Mouse (Mus musculus) heart, embryonic 13.5 days (tissue): Measurements from ENCODE around the gene Capn10. TPM values are rescaled to one million over a fixed set of nuclear protein-coding genes. Genes with fewer than 3 reads are reported as not detected.

Experiments
- ATAC-seq: fragments of 200-750 bp; cut with Nextera tagmentation; 2 replicates; pipeline ENCODE4 v1.8.0; 2017; ENCODE audit warnings: moderate TSS enrichment; ENCODE audit not compliant: insufficient number of reproducible peaks, low FRiP score, low TSS enrichment; ENCODE audit errors: extremely low read depth
- H3K27ac ChIP-seq: fragments of 300-500 bp; sonication (generic); replicated peaks from 2 replicates; pipeline ENCODE4 v1.5.1; 2015; ENCODE audit warnings: moderate library complexity, mild to moderate bottlenecking, inconsistent platforms
- H3K27me3 ChIP-seq: fragments of 300-500 bp; sonication (generic); replicated peaks from 2 replicates; pipeline ENCODE4 v1.6.1; 2015; ENCODE audit warnings: mild to moderate bottlenecking, inconsistent platforms
- H3K36me3 ChIP-seq: fragments of 300-500 bp; sonication (generic); 2 replicates; pipeline ENCODE4 v1.6.1; 2015; ENCODE audit warnings: mild to moderate bottlenecking, inconsistent platforms
- H3K4me1 ChIP-seq: fragments of 300-500 bp; sonication (generic); 2 replicates; pipeline ENCODE4 v1.6.1; 2015; ENCODE audit warnings: inconsistent platforms
- H3K4me2 ChIP-seq: fragments of 300-500 bp; sonication (generic); 2 replicates; pipeline ENCODE4 v1.6.1; 2015; ENCODE audit warnings: inconsistent platforms, mild to moderate bottlenecking, moderate library complexity
- H3K4me3 ChIP-seq: fragments of 300-500 bp; sonication (generic); 2 replicates; pipeline ENCODE4 v1.5.1; 2015; ENCODE audit warnings: moderate library complexity, mild to moderate bottlenecking, inconsistent platforms
- H3K9ac ChIP-seq: fragments of 300-500 bp; sonication (generic); 2 replicates; pipeline ENCODE4 v1.6.1; 2015; ENCODE audit warnings: inconsistent platforms, mild to moderate bottlenecking, moderate library complexity
- H3K9me3 ChIP-seq: fragments of 300-500 bp; sonication (generic); 2 replicates; pipeline ENCODE4 v1.6.1; 2016; ENCODE audit warnings: inconsistent platforms
- WGBS: fragments of 180-500 bp; shearing (Covaris S2); methylation state at CpG from one replicate; pipeline ENCODE4 v1.1.7; 2015; ENCODE audit warnings: mixed read lengths; 5-methylcytosine and 5-hydroxymethylcytosine counted together
- polyA plus RNA-seq: library from polyadenylated mRNA; unstranded; fragments of >200 nt; fragmentation: Nextera tagmentation; extraction: Ambion mirVana; gene quantifications from 2 replicates; pipeline ENCODE4 v1.2.1, GENCODE M21; 2015

The Capn10 gene
- polyA plus RNA-seq = 14.9 and 15.8 TPM in 2 replicates

- peaks cover 29% of the 10 kb centered on the region for H3K4me1 ChIP-seq
- peak; percentile 96 for ATAC-seq
- peaks cover 6% of the 10 kb centered on the region for H3K9me3 ChIP-seq
- peak within 1 kb of the TSS; percentile 92 for H3K27ac ChIP-seq
- H3K4me3 ChIP-seq = peak within 1 kb of the TSS; percentile 76
- H3K27me3 ChIP-seq = no peaks in the 10 kb centered on the region; the same call in 1 of the 2 replicates
- H3K36me3 ChIP-seq = peaks cover 16% of the 10 kb centered on the region
- under 1% methylated on average over 45 of the region's 45 CpGs for WGBS
- peak within 1 kb of the TSS; percentile 85 for H3K4me2 ChIP-seq
- peak within 1 kb of the TSS; percentile 85 for H3K9ac ChIP-seq
Observed at GRCm38 (mm10) chr1:92934182-92934827, at the start of gene Capn10. Capn10 (plus strand) TSS chr1:92934376.

GRCm38 (mm10) chr1:92888901-92889655 lies 45.1 kb upstream of the Capn10 start:
- H3K27me3 ChIP-seq = peaks cover 28% of the 10 kb centered on the region
- H3K9me3 ChIP-seq = no peaks in the 10 kb centered on the region
- no peak for ATAC-seq
- no peak overlapping the region for H3K9ac ChIP-seq
- H3K4me3 ChIP-seq = no peak overlapping the region
- 57% methylated on average over 7 of the region's 7 CpGs for WGBS
- no peak overlapping the region for H3K27ac ChIP-seq
- no peak overlapping the region for H3K4me2 ChIP-seq
- no peaks in the 10 kb centered on the region for H3K36me3 ChIP-seq
- no peaks in the 10 kb centered on the region for H3K4me1 ChIP-seq

DNA sequence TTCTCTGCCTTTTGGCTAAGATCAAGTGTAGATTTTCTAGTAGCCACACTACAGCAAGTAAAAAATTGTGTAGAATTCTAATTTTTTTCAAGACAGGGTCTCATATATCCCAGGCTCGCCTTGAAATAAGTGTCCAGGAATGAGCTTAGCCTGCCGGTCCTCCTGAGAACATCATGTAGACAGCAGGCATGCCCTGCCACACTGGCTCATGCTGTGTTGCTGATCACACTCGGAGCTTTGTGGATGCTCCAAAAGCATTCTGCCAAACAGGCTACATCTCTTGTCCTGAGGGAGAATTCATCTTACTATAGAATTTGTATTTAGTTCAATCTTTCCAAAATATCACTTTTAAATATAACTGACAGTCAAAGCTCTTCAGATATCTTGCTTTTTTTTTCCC lies 41.4 kb upstream of the Capn10 start:
- Histone ChIP-seq H3K4me3 (no peak overlapping the region), H3K36me3 (no peaks in the 10 kb centered on the region), H3K4me2 (no peak overlapping the region), H3K27ac (no peak overlapping the region), H3K9ac (no peak overlapping the region), H3K9me3 (no peaks in the 10 kb centered on the region), H3K4me1 (no peaks in the 10 kb centered on the region), H3K27me3 (peaks cover 30% of the 10 kb centered on the region; the same call in 1 of the 2 replicates)
- no peak for ATAC-seq
- WGBS = 65% methylated on average over 3 of the region's 3 CpGs

DNA sequence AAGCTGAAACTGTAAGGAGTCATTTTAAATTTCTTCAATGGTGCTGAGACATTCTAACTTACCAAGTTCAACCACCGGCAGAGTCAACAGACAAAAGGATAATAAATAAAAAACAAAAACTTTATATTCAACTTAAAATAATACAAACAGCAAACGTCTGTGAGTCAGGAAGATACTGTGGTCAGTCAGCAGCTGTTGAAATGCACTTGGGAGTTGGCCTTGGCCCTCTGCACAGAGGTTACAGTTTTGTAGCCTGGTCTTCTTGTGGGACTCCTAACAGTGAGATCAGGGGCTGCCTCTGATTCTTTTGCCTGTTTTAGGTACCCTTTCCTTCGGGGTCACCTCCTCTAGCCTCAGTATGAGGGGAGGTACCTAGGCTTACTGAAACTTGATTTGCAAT lies 40.3 kb upstream of the Capn10 start:
- Histone ChIP-seq H3K4me1 (no peaks in the 10 kb centered on the region), H3K4me2 (no peak overlapping the region), H3K9ac (no peak overlapping the region), H3K9me3 (no peaks in the 10 kb centered on the region), H3K27ac (no peak overlapping the region), H3K36me3 (no peaks in the 10 kb centered on the region), H3K4me3 (no peak overlapping the region), H3K27me3 (peaks cover 34% of the 10 kb centered on the region)
- ATAC-seq = no peak
- WGBS = 54% methylated on average over 3 of the region's 3 CpGs

GRCm38 (mm10) chr1:92895089-92895488 lies 39.1 kb upstream of the Capn10 start:
- H3K27me3 ChIP-seq = peaks cover 41% of the 10 kb centered on the region
- H3K4me2 ChIP-seq = no peak overlapping the region
- no peak overlapping the region for H3K9ac ChIP-seq
- H3K27ac ChIP-seq = no peak overlapping the region
- H3K36me3 ChIP-seq = no peaks in the 10 kb centered on the region
- H3K9me3 ChIP-seq = no peaks in the 10 kb centered on the region
- H3K4me3 ChIP-seq = no peak overlapping the region
- no peaks in the 10 kb centered on the region for H3K4me1 ChIP-seq
- 11% methylated on average over 3 of the region's 3 CpGs for WGBS
- no peak for ATAC-seq

GRCm38 (mm10) chr1:92902786-92903185 lies 31.4 kb upstream of the Capn10 start, which contains the start of gene Ankmy1:
Ankmy1 (minus strand) TSS chr1:92902906.
- H3K4me3 ChIP-seq = peak within 1 kb of the TSS; percentile 24
- peaks cover 19% of the 10 kb centered on the region for H3K4me1 ChIP-seq
- WGBS = 2% methylated on average over 15 of the region's 15 CpGs
- peaks cover 45% of the 10 kb centered on the region for H3K27me3 ChIP-seq
- H3K27ac ChIP-seq = no peak within 1 kb of the TSS
- no peaks in the 10 kb centered on the region for H3K9me3 ChIP-seq
- peak within 1 kb of the TSS; percentile 62 for H3K4me2 ChIP-seq
- no peaks in the 10 kb centered on the region for H3K36me3 ChIP-seq
- ATAC-seq = 0 out of 2 replicates have a peak, but pooled peaks have one; percentile 8
- H3K9ac ChIP-seq = peak within 1 kb of the TSS; percentile 24

GRCm38 (mm10) chr1:92903627-92904026 lies 30.5 kb upstream of the Capn10 start:
- Histone ChIP-seq H3K9me3 (no peaks in the 10 kb centered on the region), H3K27ac (no peak overlapping the region), H3K4me2 (no peak overlapping the region), H3K9ac (no peak overlapping the region), H3K4me3 (no peak overlapping the region), H3K4me1 (peaks cover 23% of the 10 kb centered on the region), H3K27me3 (peaks cover 41% of the 10 kb centered on the region), H3K36me3 (no peaks in the 10 kb centered on the region)
- WGBS = 68% methylated on average over 4 of the region's 4 CpGs
- no peak for ATAC-seq

DNA sequence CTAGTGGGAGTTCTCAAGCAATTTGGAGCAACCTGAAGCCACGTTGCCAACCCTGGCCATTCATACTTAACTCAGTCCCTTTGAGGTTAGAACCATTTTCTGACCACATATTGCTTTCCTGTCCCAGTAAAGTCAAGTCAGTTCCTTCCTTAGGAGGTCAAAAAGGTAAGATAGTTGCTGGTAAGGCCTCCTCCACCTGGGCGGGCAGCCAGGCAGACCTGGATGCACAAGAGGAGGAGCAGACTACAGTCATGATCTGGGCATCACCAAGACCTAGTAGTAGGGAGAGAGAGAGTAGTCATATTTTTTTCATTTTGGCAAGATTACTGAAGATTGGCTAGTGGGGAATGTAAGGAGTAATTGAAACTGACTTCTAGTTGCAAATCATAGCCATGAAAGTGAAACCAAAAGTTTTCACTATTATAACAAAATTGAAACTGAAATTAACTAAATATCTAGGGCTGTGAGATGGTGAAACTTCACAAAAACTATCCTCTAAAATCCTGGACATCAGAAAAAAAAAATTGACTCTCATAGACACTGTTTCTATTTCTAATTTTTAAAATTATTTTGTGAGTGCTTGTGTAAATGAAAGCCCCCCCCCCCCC lies 28.4 kb upstream of the Capn10 start:
- H3K27me3 ChIP-seq = peaks cover 24% of the 10 kb centered on the region
- no peak overlapping the region for H3K9ac ChIP-seq
- no peak for ATAC-seq
- no peak overlapping the region for H3K4me3 ChIP-seq
- peaks cover 33% of the 10 kb centered on the region for H3K4me1 ChIP-seq
- H3K9me3 ChIP-seq = no peaks in the 10 kb centered on the region
- H3K36me3 ChIP-seq = no peaks in the 10 kb centered on the region
- H3K27ac ChIP-seq = no peak overlapping the region
- WGBS = 85% methylated on average over 2 of the region's 2 CpGs
- H3K4me2 ChIP-seq = no peak overlapping the region

GRCm38 (mm10) chr1:92906779-92907631 lies 27.2 kb upstream of the Capn10 start, which contains the start of gene Dusp28:
Dusp28 (plus strand) TSS chr1:92906981.
- ATAC-seq = peak; percentile 77
- H3K9ac ChIP-seq = peak within 1 kb of the TSS; percentile 86
- peaks cover 12% of the 10 kb centered on the region for H3K27me3 ChIP-seq
- WGBS = under 1% methylated on average over 81 of the region's 81 CpGs
- peak within 1 kb of the TSS; percentile 84 for H3K4me3 ChIP-seq
- peak within 1 kb of the TSS; percentile 83 for H3K4me2 ChIP-seq
- H3K36me3 ChIP-seq = no peaks in the 10 kb centered on the region
- H3K4me1 ChIP-seq = peaks cover 42% of the 10 kb centered on the region
- peak within 1 kb of the TSS; percentile 87 for H3K27ac ChIP-seq
- H3K9me3 ChIP-seq = no peaks in the 10 kb centered on the region

GRCm38 (mm10) chr1:92907632-92908360 lies 26.4 kb upstream of the Capn10 start:
- H3K9me3 ChIP-seq = no peaks in the 10 kb centered on the region
- H3K4me3 ChIP-seq = peak overlapping the region; percentile 84
- H3K4me1 ChIP-seq = peaks cover 45% of the 10 kb centered on the region
- 38% methylated on average over 20 of the region's 20 CpGs for WGBS
- no peaks in the 10 kb centered on the region for H3K36me3 ChIP-seq
- peak overlapping the region; percentile 86 for H3K9ac ChIP-seq
- peak overlapping the region; percentile 87 for H3K27ac ChIP-seq
- no peak for ATAC-seq
- H3K4me2 ChIP-seq = peak overlapping the region; percentile 83
- peaks cover 6% of the 10 kb centered on the region for H3K27me3 ChIP-seq
